Mouse (Mus musculus) adrenal gland, postnatal 4 days (tissue): ENCODE results near the gene Il10rb. TPM values are rescaled to one million over a fixed set of nuclear protein-coding genes. Genes with fewer than 3 reads are reported as not detected.
"Not testable (repeated sequence)": the region's sequence is repeated elsewhere in the genome, so short reads cannot be mapped to it uniquely, and the experiment has no call there.

Source experiments
- DNase-seq, 2 experiments: peaks; one replicate each; pipeline ENCODE4 v3.0.0; 2021 to 2022; ENCODE audit warnings: low spot score in 2 of 2, mixed read lengths in 2 of 2
- total RNA-seq, 2 experiments: library from RNA; stranded (reverse); gene quantifications; 2 replicates each; pipeline ENCODE4 v1.2.3; 2021

The Il10rb gene
- total RNA-seq, 2 experiments from 2014 or later: 115 to 126 TPM

GRCm38 (mm10) chr16:91415391-91416189, 9.6 kb downstream of the Il10rb start:
- DNase-seq: no peak

GRCm38 (mm10) chr16:91416357-91416756, 10.4 kb downstream of the Il10rb start:
- DNase-seq: no peak

- no peak for DNase-seq
Measured at GRCm38 (mm10) chr16:91416938-91417337, 11.0 kb downstream of the Il10rb start.

- no peak for DNase-seq
Measured at GRCm38 (mm10) chr16:91418531-91418930, 12.6 kb downstream of the Il10rb start.

- no peak for DNase-seq
Measured at GRCm38 (mm10) chr16:91425816-91426215, 19.9 kb downstream of the Il10rb start.

GRCm38 (mm10) chr16:91426586-91426985, 20.6 kb downstream of the Il10rb start:
- no peak for DNase-seq

- DNase-seq: no peak
Measured at GRCm38 (mm10) chr16:91427461-91427860, 21.5 kb downstream of the Il10rb start.

GRCm38 (mm10) chr16:91428259-91428865, 22.4 kb downstream of the Il10rb start:
- DNase-seq: no peak

GRCm38 (mm10) chr16:91432720-91433328, 26.9 kb downstream of the Il10rb start:
- no peak for DNase-seq

GRCm38 (mm10) chr16:91433329-91433933, 27.5 kb downstream of the Il10rb start:
- no peak for DNase-seq

GRCm38 (mm10) chr16:91434119-91434518, 28.2 kb downstream of the Il10rb start:
- no peak for DNase-seq

- no peak for DNase-seq
Measured at GRCm38 (mm10) chr16:91438081-91438480, 32.1 kb downstream of the Il10rb start.

GRCm38 (mm10) chr16:91438599-91438998, 32.6 kb downstream of the Il10rb start:
- DNase-seq: not testable (repeated sequence)

- no peak for DNase-seq
Measured at GRCm38 (mm10) chr16:91441366-91441765, 35.4 kb downstream of the Il10rb start.

GRCm38 (mm10) chr16:91441811-91442240, 35.9 kb downstream of the Il10rb start:
- DNase-seq: no peak

GRCm38 (mm10) chr16:91442446-91442845, 36.5 kb downstream of the Il10rb start:
- no peak for DNase-seq

- DNase-seq: no peak
Measured at GRCm38 (mm10) chr16:91443211-91443611, 37.2 kb downstream of the Il10rb start.

- no peak for DNase-seq
Measured at GRCm38 (mm10) chr16:91444847-91445246, 38.9 kb downstream of the Il10rb start.

GRCm38 (mm10) chr16:91445566-91445965, 39.6 kb downstream of the Il10rb start:
- no peak for DNase-seq

- DNase-seq: no peak
Measured at GRCm38 (mm10) chr16:91446778-91447511, 41.0 kb downstream of the Il10rb start.

GRCm38 (mm10) chr16:91447512-91447900, 41.5 kb downstream of the Il10rb start:
- no peak for DNase-seq
